Mouse (Mus musculus) kidney, embryonic 16.5 days (tissue): Measurements from ENCODE around the gene Calu. TPM values are rescaled to one million over a fixed set of nuclear protein-coding genes. Genes with fewer than 3 reads are reported as not detected.
"Not testable (repeated sequence)": the region's sequence is repeated elsewhere in the genome, so short reads cannot be mapped to it uniquely, and the experiment has no call there.

Source experiments
- ATAC-seq: fragments of 200-750 bp; cut with Nextera tagmentation; 2 replicates; pipeline ENCODE4 v1.8.0; 2017; ENCODE audit warnings: moderate TSS enrichment; ENCODE audit not compliant: low FRiP score, low TSS enrichment
- H3K27ac ChIP-seq: fragments of 300-500 bp; sonication (generic); 2 replicates; pipeline ENCODE4 v1.5.1; 2014; ENCODE audit warnings: low read length
- H3K27me3 ChIP-seq: fragments of 300-500 bp; sonication (generic); 2 replicates; pipeline ENCODE4 v1.6.1; 2014; ENCODE audit warnings: low read length, control low read depth, mixed read lengths; ENCODE audit not compliant: insufficient read depth
- H3K36me3 ChIP-seq: fragments of 300-500 bp; sonication (generic); 2 replicates; pipeline ENCODE4 v1.6.1; 2014; ENCODE audit warnings: low read length, control low read depth, mixed read lengths; ENCODE audit not compliant: insufficient read depth
- H3K4me1 ChIP-seq: fragments of 300-500 bp; sonication (generic); 2 replicates; pipeline ENCODE4 v1.6.1; 2014; ENCODE audit warnings: low read length, control low read depth, mixed read lengths; ENCODE audit not compliant: insufficient read depth
- H3K4me2 ChIP-seq: fragments of 300-500 bp; sonication (generic); replicated peaks from 2 replicates; pipeline ENCODE4 v1.6.1; 2014; ENCODE audit warnings: low read depth, low read length
- H3K4me3 ChIP-seq: fragments of 300-500 bp; sonication (generic); 2 replicates; pipeline ENCODE4 v1.5.1; 2014; ENCODE audit warnings: mild to moderate bottlenecking, low read length
- H3K9ac ChIP-seq: fragments of 300-500 bp; sonication (generic); replicated peaks from 2 replicates; pipeline ENCODE4 v1.6.1; 2014; ENCODE audit warnings: low read length
- H3K9me3 ChIP-seq: fragments of 300-500 bp; sonication (generic); 2 replicates; pipeline ENCODE4 v1.6.1; 2016; ENCODE audit warnings: low read length, control low read depth
- WGBS: fragments of 180-500 bp; shearing (Covaris S2); extraction: QIAGEN DNeasy Blood & Tissue Kit; methylation state at CpG from one replicate; pipeline ENCODE4 v1.1.7; 2014; 5-methylcytosine and 5-hydroxymethylcytosine counted together
- polyA plus RNA-seq: library from polyadenylated mRNA; unstranded; fragments of >200 nt; fragmentation: Nextera tagmentation; extraction: Ambion mirVana; gene quantifications from 2 replicates; pipeline ENCODE4 v1.2.1, GENCODE M21; 2015

The Calu gene
- polyA plus RNA-seq, 1 experiment from 2014 or later, result 457 TPM

DNA sequence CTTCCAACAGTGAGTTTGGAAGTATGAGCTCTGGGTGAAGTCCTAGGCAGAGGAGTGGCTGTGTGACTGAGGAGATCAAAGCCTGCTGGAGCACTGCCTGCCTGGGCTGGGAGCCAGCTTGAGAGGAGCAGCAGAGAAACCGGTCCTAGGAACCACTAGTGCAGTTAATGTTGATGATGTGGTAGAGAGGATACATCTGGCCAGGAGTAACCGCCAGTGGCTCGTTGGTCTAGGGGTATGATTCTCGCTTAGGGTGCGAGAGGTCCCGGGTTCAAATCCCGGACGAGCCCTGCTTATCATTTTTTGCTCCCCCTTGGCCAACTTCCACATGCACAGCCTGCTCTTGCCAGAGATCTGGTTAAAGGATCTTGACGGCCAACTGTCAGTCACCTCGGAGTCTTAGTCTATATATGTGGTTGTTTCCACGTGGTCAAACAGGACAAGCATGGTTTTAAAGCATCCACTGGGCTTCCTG, 40.8 kb downstream of the Calu start:
- H3K4me3 ChIP-seq, result peak overlapping the region; percentile 39
- H3K27me3 ChIP-seq, result peaks cover 4% of the 10 kb centered on the region; the same call in 1 of the 2 replicates
- WGBS, result 6% methylated on average over 11 of the region's 11 CpGs
- H3K27ac ChIP-seq, result peak overlapping the region; percentile 15
- peaks cover 7% of the 10 kb centered on the region for H3K4me1 ChIP-seq
- H3K4me2 ChIP-seq, result peak overlapping the region; percentile 45
- peak; percentile 93 for ATAC-seq
- H3K36me3 ChIP-seq, result no peaks in the 10 kb centered on the region
- 0 out of 2 replicates have a peak overlapping the region, but pooled peaks have one; percentile 22 for H3K9ac ChIP-seq
- H3K9me3 ChIP-seq, result no peaks in the 10 kb centered on the region

GRCm38 (mm10) chr6:29389425-29389824, 41.6 kb downstream of the Calu start:
- ATAC-seq, result no peak
- H3K4me2 ChIP-seq, result no peak overlapping the region
- H3K27ac ChIP-seq, result no peak overlapping the region
- H3K27me3 ChIP-seq, result peaks cover 7% of the 10 kb centered on the region; the same call in 1 of the 2 replicates
- no peaks in the 10 kb centered on the region for H3K9me3 ChIP-seq
- no peak overlapping the region for H3K9ac ChIP-seq
- no peak overlapping the region for H3K4me3 ChIP-seq
- H3K36me3 ChIP-seq, result no peaks in the 10 kb centered on the region
- peaks cover 7% of the 10 kb centered on the region for H3K4me1 ChIP-seq
- 53% methylated on average over 9 of the region's 9 CpGs for WGBS

DNA sequence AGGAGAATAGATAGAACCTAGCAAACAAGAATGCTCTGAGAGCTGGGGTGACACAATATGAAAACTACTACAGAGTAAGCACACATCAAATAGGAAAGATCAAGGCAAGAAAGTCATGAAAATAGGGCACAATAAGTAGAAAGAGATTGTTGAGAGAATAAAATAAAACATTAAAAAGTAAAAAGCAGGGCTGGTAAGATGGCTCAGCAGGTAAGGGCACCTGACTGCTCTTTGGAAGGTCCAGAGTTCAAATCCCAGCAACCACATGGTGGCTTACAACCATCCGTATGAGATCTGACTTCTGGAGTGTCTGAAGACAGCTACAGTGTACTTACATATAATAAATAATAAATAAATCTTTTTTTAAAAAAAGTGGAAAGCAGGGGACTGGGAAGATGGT, 42.6 kb downstream of the Calu start:
- WGBS, result 78% methylated on average over 1 of the region's 1 CpGs
- H3K27me3 ChIP-seq, H3K9ac ChIP-seq, H3K36me3 ChIP-seq, H3K4me2 ChIP-seq, H3K9me3 ChIP-seq, ATAC-seq, H3K4me3 ChIP-seq, H3K27ac ChIP-seq, H3K4me1 ChIP-seq: not testable (repeated sequence)

DNA sequence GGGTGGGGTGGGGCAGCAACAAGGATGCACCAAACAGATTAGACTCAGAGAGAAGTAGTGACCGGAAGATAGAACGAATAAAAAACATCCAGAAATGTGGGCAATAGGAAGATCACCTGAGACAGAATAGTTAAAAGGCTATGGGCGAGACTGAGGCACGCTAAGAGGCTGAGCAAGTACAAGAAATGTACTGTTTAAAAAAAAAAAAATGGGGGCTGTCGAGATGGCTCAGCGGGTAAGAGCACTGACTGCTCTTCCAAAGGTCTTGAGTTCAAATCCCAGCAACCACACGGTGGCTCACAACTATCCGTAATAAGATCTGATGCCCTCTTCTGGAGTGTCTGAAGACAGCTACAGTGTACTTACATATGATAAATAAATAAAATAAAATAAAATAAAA, 43.4 kb downstream of the Calu start:
- 72% methylated on average over 8 of the region's 8 CpGs for WGBS
- H3K4me3 ChIP-seq, ATAC-seq, H3K4me2 ChIP-seq, H3K27me3 ChIP-seq, H3K9me3 ChIP-seq, H3K9ac ChIP-seq, H3K36me3 ChIP-seq, H3K27ac ChIP-seq: not testable (repeated sequence)
- H3K4me1 ChIP-seq, result peaks cover 11% of the 10 kb centered on the region

DNA sequence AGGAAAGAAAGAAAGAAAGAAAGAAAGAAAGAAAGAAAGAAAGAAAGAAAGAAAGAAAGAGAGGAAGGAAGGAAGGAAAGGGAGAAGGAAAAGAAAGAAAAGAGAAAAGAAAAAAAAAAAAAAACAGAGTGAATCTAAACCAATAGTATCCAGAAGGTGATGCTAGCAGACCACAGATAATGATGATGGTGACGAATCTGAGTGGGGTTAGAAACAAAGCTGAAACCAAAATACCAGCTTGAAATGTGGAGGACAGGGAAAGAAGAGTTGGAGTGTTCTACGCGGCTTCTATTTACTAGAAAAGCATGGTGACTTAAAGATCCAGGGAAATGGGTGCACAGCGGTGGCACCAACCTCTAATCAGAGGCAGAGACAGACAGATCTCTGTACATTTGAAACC, 43.9 kb downstream of the Calu start:
- no peak for ATAC-seq
- H3K4me1 ChIP-seq, result peaks cover 11% of the 10 kb centered on the region
- H3K27me3 ChIP-seq, result peaks cover 8% of the 10 kb centered on the region; the same call in 1 of the 2 replicates
- H3K36me3 ChIP-seq, result no peaks in the 10 kb centered on the region
- no peaks in the 10 kb centered on the region for H3K9me3 ChIP-seq
- H3K27ac ChIP-seq, result no peak overlapping the region
- WGBS, result 64% methylated on average over 4 of the region's 4 CpGs
- no peak overlapping the region for H3K9ac ChIP-seq
- no peak overlapping the region for H3K4me2 ChIP-seq
- no peak overlapping the region for H3K4me3 ChIP-seq

DNA sequence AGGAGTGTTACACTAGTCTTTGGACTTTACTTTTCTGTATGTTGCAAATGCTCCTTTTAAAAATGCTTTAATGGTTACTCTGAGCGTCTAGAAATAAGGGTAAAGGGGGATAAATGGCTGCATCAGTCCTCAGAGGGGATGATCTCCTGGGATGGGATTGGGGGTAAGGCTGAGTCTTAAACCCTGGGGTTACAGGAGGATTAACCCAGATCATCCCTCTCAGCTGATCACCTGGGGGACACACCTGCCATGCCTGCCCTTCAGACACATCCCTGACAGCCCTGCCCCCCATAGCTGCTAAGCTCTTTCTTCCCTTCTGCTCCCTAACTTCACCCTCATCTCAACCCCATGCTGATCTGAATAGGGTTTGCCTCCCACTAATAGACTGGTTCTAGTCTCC, 46.4 kb downstream of the Calu start:
- no peaks in the 10 kb centered on the region for H3K36me3 ChIP-seq
- peaks cover 13% of the 10 kb centered on the region for H3K4me1 ChIP-seq
- 68% methylated on average over 1 of the region's 1 CpGs for WGBS
- H3K27me3 ChIP-seq, result peaks cover 8% of the 10 kb centered on the region; the same call in 1 of the 2 replicates
- no peak overlapping the region for H3K4me2 ChIP-seq
- H3K9ac ChIP-seq, result no peak overlapping the region
- no peak overlapping the region for H3K4me3 ChIP-seq
- no peak for ATAC-seq
- H3K27ac ChIP-seq, result no peak overlapping the region
- H3K9me3 ChIP-seq, result no peaks in the 10 kb centered on the region

DNA sequence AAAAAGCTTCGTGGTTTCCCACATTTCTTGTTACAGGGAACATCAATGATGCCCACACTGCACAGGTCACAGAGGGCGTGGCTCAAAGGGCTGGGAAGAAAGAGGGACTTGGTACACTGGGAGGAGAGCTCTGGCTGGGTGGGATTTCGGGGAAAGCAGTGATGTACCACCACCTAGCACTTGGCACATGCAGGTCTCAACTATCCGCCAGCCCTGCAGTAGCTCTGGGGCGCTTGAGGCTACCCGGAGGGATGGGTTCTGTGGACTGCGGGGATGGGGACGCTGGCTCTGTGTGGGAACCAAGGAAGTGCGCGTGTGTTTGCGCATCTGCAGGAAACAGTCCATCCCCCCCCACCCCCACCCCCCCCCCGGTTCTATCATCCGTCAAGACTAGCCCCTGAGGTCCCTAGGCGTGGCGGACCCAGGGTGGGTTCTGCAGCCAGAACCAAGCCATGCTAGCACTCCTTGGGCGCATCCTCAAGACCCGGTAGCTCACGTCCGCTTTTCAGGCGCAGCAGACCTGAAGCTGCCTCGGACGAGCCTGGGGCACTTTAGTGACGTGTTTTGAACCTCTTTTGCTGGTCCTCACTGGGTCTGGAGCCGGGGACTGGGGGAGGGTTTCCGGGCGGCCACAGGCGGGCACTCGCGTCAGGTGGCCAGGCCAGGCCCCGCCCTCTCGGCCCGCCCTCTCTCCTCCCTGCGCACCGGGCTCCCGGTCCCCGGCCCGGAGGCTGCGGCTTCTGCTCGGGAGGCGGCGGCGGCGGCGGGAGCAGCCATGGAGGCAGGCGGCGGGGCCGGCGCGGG, 48.2 kb downstream of the Calu start, which contains the start of gene Ccdc136:
TSS of gene Ccdc136 (plus strand) at position 400 of the 804 bp plus-strand sequence.
- Histone ChIP-seq H3K9ac (peak within 1 kb of the TSS; percentile 75), H3K4me3 (peak within 1 kb of the TSS; percentile 68), H3K27ac (peak within 1 kb of the TSS; percentile 58), H3K27me3 (peaks cover 8% of the 10 kb centered on the region; the same call in 1 of the 2 replicates), H3K9me3 (no peaks in the 10 kb centered on the region), H3K4me2 (peak within 1 kb of the TSS; percentile 83), H3K4me1 (peaks cover 13% of the 10 kb centered on the region), H3K36me3 (no peaks in the 10 kb centered on the region)
- WGBS, result under 1% methylated on average over 47 of the region's 49 CpGs
- peak; percentile 93 for ATAC-seq

DNA sequence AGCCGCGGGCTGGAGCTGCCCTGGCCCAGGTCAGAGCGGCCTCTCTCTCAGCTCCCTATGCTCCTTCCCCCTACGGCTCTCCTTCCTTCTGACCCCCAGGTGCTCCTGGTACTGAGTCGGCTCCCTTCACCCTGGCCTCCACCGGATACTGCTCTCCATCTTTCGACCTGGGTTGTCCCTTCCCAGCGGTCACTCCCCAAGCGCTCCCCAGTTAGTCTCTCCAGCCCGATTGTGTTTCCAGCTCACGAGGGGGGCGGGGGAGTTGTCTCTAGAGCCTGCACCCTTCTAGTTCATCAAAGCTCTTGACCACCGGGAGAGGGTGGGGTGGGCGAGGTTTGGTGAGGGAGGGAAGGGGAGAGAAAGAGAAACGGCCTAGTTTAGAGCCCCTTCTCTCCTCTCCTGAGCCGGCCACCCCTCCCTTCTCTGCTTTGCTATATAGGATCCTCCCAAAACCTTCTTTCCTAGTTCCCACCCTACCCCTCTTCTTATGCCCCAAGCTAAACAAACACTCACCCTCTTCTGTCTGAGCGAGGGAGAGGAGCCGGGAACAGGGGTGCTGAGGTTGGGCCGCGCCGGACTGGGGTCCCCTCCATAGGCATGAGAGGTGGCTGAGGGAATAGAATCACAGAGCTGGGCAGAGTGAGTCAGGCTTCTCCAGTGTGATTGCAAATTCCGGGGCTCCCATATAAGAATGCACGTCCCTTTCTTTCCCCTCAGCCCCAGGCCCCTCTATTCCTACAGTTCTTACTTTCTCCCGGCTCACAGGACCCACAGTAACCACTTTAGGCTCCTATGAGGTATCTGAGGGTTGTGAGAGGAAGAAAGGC, 49.1 kb downstream of the Calu start:
- WGBS, result 1% methylated on average over 24 of the region's 24 CpGs
- H3K27ac ChIP-seq, result peak overlapping the region; percentile 58

GRCm38 (mm10) chr6:29397575-29397974, 49.7 kb downstream of the Calu start:
- Histone ChIP-seq H3K4me1 (peaks cover 14% of the 10 kb centered on the region), H3K36me3 (no peaks in the 10 kb centered on the region), H3K9ac (peak overlapping the region; percentile 75; the same call in 1 of the 2 replicates), H3K9me3 (no peaks in the 10 kb centered on the region), H3K4me2 (peak overlapping the region; percentile 83), H3K4me3 (peak overlapping the region; percentile 68), H3K27ac (peak overlapping the region; percentile 58; the same call in 1 of the 2 replicates), H3K27me3 (peaks cover 8% of the 10 kb centered on the region; the same call in 1 of the 2 replicates)
- ATAC-seq, result peak; percentile 24; the same call in 1 of the 2 replicates
- WGBS, result 11% methylated on average over 6 of the region's 6 CpGs

More for the DNA sequence above, 49.1 kb downstream of the Calu start:
- ATAC-seq, result peak; percentile 80
- Histone ChIP-seq H3K4me3 (peak overlapping the region; percentile 68), H3K36me3 (no peaks in the 10 kb centered on the region), H3K9me3 (no peaks in the 10 kb centered on the region), H3K9ac (peak overlapping the region; percentile 75), H3K4me2 (peak overlapping the region; percentile 83), H3K4me1 (peaks cover 13% of the 10 kb centered on the region), H3K27me3 (peaks cover 8% of the 10 kb centered on the region; the same call in 1 of the 2 replicates)
